Mouse (Mus musculus) ZHBTc4 (cell line): ENCODE measurements around the gene Wdr19.

Source experiments
- DNase-seq: peaks from one replicate; pipeline ENCODE4 v3.0.0-alpha.2; 2011; ENCODE audit warnings: low read depth, low spot score

Gene Wdr19

GRCm38 (mm10) chr5:65298167-65298950 lies 98.9 kb downstream of the Wdr19 start:
- DNase-seq = no peak

- DNase-seq = peak; percentile 60
Measured at GRCm38 (mm10) chr5:65299623-65300022, 100.1 kb downstream of the Wdr19 start.

GRCm38 (mm10) chr5:65300121-65300520 lies 100.6 kb downstream of the Wdr19 start:
- peak; percentile 90 for DNase-seq

GRCm38 (mm10) chr5:65305516-65305915 lies 106.0 kb downstream of the Wdr19 start:
- DNase-seq = no peak

GRCm38 (mm10) chr5:65308208-65308607 lies 108.7 kb downstream of the Wdr19 start:
- no peak for DNase-seq

GRCm38 (mm10) chr5:65308866-65309265 lies 109.4 kb downstream of the Wdr19 start:
- no peak for DNase-seq
